Mouse (Mus musculus) embryonic stem cell, embryonic (primary cell): ENCODE data around the gene Mrpl23.

Experiments used
- CTCF ChIA-PET, 4 experiments: fragments of 300-600 bp in 2 of 4; fragments of 350-600 bp in 2 of 4; sonication (Branson Sonifier 250); formaldehyde crosslinking; loops; one replicate each; lab custom pipeline; 2022; ENCODE audit warnings: inconsistent platforms in 2 of 4; lab: Charles Lee
- POLR2A ChIA-PET, 4 experiments: fragments of 300-600 bp in 2 of 4; fragments of 350-600 bp in 2 of 4; sonication (Branson Sonifier 250); formaldehyde crosslinking; loops; one replicate each; lab custom pipeline; 2022; ENCODE audit warnings: antibody characterized with exemption in 4 of 4, inconsistent platforms in 1 of 4; lab: Charles Lee

Gene Mrpl23

GRCm38 (mm10) chr7:142556089-142556476 lies 23.6 kb downstream of the Mrpl23 start:
- CTCF ChIA-PET = interaction anchor here in 1 of 4 experiments (0.6 kb wide), 1 partner anchor 36 kb away, joined by 5 read pairs; no protein-coding TSS in a partner anchor
- POLR2A ChIA-PET = no interaction called here

- ChIA-PET POLR2A (no interaction called here), CTCF (interaction anchor here in 1 of 4 experiments (0.7 kb wide), 1 partner anchor 14 kb away, joined by 3 read pairs; no protein-coding TSS in a partner anchor)
Measured at GRCm38 (mm10) chr7:142557696-142558095, 25.2 kb downstream of the Mrpl23 start.

GRCm38 (mm10) chr7:142558511-142559146 lies 26.1 kb downstream of the Mrpl23 start:
- CTCF ChIA-PET = interaction anchor here in 1 of 4 experiments (0.5 kb wide), 1 partner anchor 77 kb away, joined by 5 read pairs; no protein-coding TSS in a partner anchor
- POLR2A ChIA-PET = no interaction called here

- ChIA-PET POLR2A (no interaction called here), CTCF (no interaction called here)
Measured at GRCm38 (mm10) chr7:142559651-142560175, 27.2 kb downstream of the Mrpl23 start.

GRCm38 (mm10) chr7:142560942-142561855 lies 28.7 kb downstream of the Mrpl23 start:
- ChIA-PET POLR2A (interaction anchor here in 2 of 4 experiments (0.6 to 1.4 kb wide), 2 partner anchors 17 to 23 kb away, joined by 3 to 5 read pairs; no protein-coding TSS in a partner anchor), CTCF (no interaction called here)

GRCm38 (mm10) chr7:142561856-142562404 lies 29.4 kb downstream of the Mrpl23 start:
- CTCF ChIA-PET = interaction anchor here in 1 of 4 experiments (0.7 kb wide), 1 partner anchor 24 kb away, joined by 9 read pairs; no protein-coding TSS in a partner anchor
- POLR2A ChIA-PET = interaction anchor here in 2 of 4 experiments (0.6 to 1.4 kb wide), 2 partner anchors 16 to 24 kb away, joined by 3 to 5 read pairs; no protein-coding TSS in a partner anchor

- CTCF ChIA-PET = interaction anchor here in 1 of 4 experiments (0.8 to 2.0 kb wide), 2 partner anchors 25 to 357 kb away, joined by 4 to 7 read pairs; no protein-coding TSS in a partner anchor
- POLR2A ChIA-PET = interaction anchor here in 2 of 4 experiments (0.7 to 1.3 kb wide), 2 partner anchors 20 to 903 kb away, joined by 3 to 15 read pairs; no protein-coding TSS in a partner anchor
Measured at GRCm38 (mm10) chr7:142563168-142563567, 30.7 kb downstream of the Mrpl23 start.

GRCm38 (mm10) chr7:142564955-142565643 lies 32.6 kb downstream of the Mrpl23 start:
- POLR2A ChIA-PET = interaction anchor here in 1 of 4 experiments (1.0 to 1.5 kb wide), 4 partner anchors 13 to 46 kb away, joined by 3 to 7 read pairs (median 3); no protein-coding TSS in a partner anchor
- CTCF ChIA-PET = interaction anchor here in 1 of 4 experiments (1.0 to 1.7 kb wide), 2 partner anchors 12 to 27 kb away, joined by 3 to 5 read pairs; no protein-coding TSS in a partner anchor

GRCm38 (mm10) chr7:142566512-142566911 lies 34.0 kb downstream of the Mrpl23 start:
- ChIA-PET CTCF (interaction anchor here in 1 of 4 experiments (1.7 kb wide), 1 partner anchor 14 kb away, joined by 3 read pairs; no protein-coding TSS in a partner anchor), POLR2A (interaction anchor here in 1 of 4 experiments (0.9 kb wide), 1 partner anchor 23 kb away, joined by 3 read pairs; no protein-coding TSS in a partner anchor)

GRCm38 (mm10) chr7:142568985-142569384 lies 36.5 kb downstream of the Mrpl23 start:
- CTCF ChIA-PET = no interaction called here

GRCm38 (mm10) chr7:142570565-142570964 lies 38.1 kb downstream of the Mrpl23 start:
- ChIA-PET CTCF (interaction anchor here in 2 of 4 experiments (0.6 to 1.2 kb wide), 2 partner anchors 32 to 236 kb away, joined by 3 to 4 read pairs; no protein-coding TSS in a partner anchor), POLR2A (no interaction called here)

More at GRCm38 (mm10) chr7:142568985-142569384, 36.5 kb downstream of the Mrpl23 start:
- POLR2A ChIA-PET = interaction anchor here in 1 of 4 experiments (0.6 to 0.7 kb wide), 2 partner anchors 46 to 83 kb away, joined by 3 read pairs; no protein-coding TSS in a partner anchor

- ChIA-PET POLR2A (interaction anchor here in 1 of 4 experiments (0.5 kb wide), 1 partner anchor 50 kb away, joined by 3 read pairs; no protein-coding TSS in a partner anchor), CTCF (interaction anchor here in 2 of 4 experiments (0.6 to 1.7 kb wide), 3 partner anchors 9 to 14 kb away, joined by 3 to 4 read pairs (median 3); no protein-coding TSS in a partner anchor)
Measured at GRCm38 (mm10) chr7:142571458-142572220, 39.2 kb downstream of the Mrpl23 start.

GRCm38 (mm10) chr7:142572343-142572742 lies 39.9 kb downstream of the Mrpl23 start:
- ChIA-PET POLR2A (interaction anchor here in 1 of 4 experiments (1.3 kb wide), 1 partner anchor 238 kb away, joined by 3 read pairs; no protein-coding TSS in a partner anchor), CTCF (interaction anchor here in 1 of 4 experiments (1.7 kb wide), 1 partner anchor 8 kb away, joined by 4 read pairs; no protein-coding TSS in a partner anchor)

GRCm38 (mm10) chr7:142572992-142573391 lies 40.5 kb downstream of the Mrpl23 start:
- ChIA-PET CTCF (interaction anchor here in 2 of 4 experiments (0.5 to 1.4 kb wide), 2 partner anchors 35 kb away, joined by 3 to 9 read pairs; no protein-coding TSS in a partner anchor), POLR2A (interaction anchor here in 2 of 4 experiments (0.6 to 1.3 kb wide), 2 partner anchors 78 to 239 kb away, joined by 3 read pairs; no protein-coding TSS in a partner anchor)

- CTCF ChIA-PET = interaction anchor here in 1 of 4 experiments (0.9 to 1.4 kb wide), 2 partner anchors 37 to 53 kb away, joined by 3 to 6 read pairs; no protein-coding TSS in a partner anchor
- POLR2A ChIA-PET = interaction anchor here in 1 of 4 experiments (0.6 kb wide), 1 partner anchor 53 kb away, joined by 3 read pairs; no protein-coding TSS in a partner anchor
Measured at GRCm38 (mm10) chr7:142574155-142574660, 41.7 kb downstream of the Mrpl23 start.
